Mouse (Mus musculus): Measurements from ENCODE around the gene Kif13a. TPM values are rescaled to one million over a fixed set of nuclear protein-coding genes. Genes with fewer than 3 reads are reported as not detected.

The Kif13a gene
- polyA plus RNA-seq, 1 experiment from 2014 or later = 11.9 TPM

GRCm38 (mm10) chr13:46911960-46912359, 17.7 kb downstream of the Kif13a start:
- Histone ChIP-seq H3K36me3 (replicated peaks) (no peaks in the 10 kb centered on the region), H3K27me3 (replicated peaks) (no peaks in the 10 kb centered on the region), H3K4me1 (peaks cover 13% of the 10 kb centered on the region), H3K4me3 (no peak overlapping the region), H3K9me3 (no peaks in the 10 kb centered on the region), H3K4me2 (no peak overlapping the region), H3K9ac (no peak overlapping the region), H3K27ac (no peak overlapping the region)
- no peak for ATAC-seq (replicated peaks)
- WGBS = 77% methylated on average over 6 of the region's 6 CpGs

GRCm38 (mm10) chr13:46911018-46911419, 18.6 kb downstream of the Kif13a start:
- Histone ChIP-seq H3K9me3 (no peaks in the 10 kb centered on the region), H3K36me3 (replicated peaks) (no peaks in the 10 kb centered on the region), H3K4me2 (no peak overlapping the region), H3K9ac (no peak overlapping the region), H3K4me1 (peaks cover 13% of the 10 kb centered on the region), H3K27ac (no peak overlapping the region), H3K4me3 (no peak overlapping the region), H3K27me3 (replicated peaks) (no peaks in the 10 kb centered on the region)
- no peak for ATAC-seq (replicated peaks)
- WGBS = 44% methylated on average over 11 of the region's 11 CpGs

- peaks cover 13% of the 10 kb centered on the region for H3K4me1 ChIP-seq
- no peak overlapping the region for H3K9ac ChIP-seq
- H3K4me2 ChIP-seq = no peak overlapping the region
- 85% methylated on average over 3 of the region's 3 CpGs for WGBS
- no peaks in the 10 kb centered on the region for H3K36me3 ChIP-seq (replicated peaks)
- no peak overlapping the region for H3K4me3 ChIP-seq
- no peaks in the 10 kb centered on the region for H3K9me3 ChIP-seq
- H3K27ac ChIP-seq = no peak overlapping the region
- no peaks in the 10 kb centered on the region for H3K27me3 ChIP-seq (replicated peaks)
- ATAC-seq (replicated peaks) = no peak
Observed at GRCm38 (mm10) chr13:46909946-46910345, 19.7 kb downstream of the Kif13a start.

- no peaks in the 10 kb centered on the region for H3K27me3 ChIP-seq (replicated peaks)
- no peak overlapping the region for H3K4me2 ChIP-seq
- ATAC-seq (replicated peaks) = no peak
- H3K27ac ChIP-seq = no peak overlapping the region
- H3K4me3 ChIP-seq = no peak overlapping the region
- H3K9ac ChIP-seq = no peak overlapping the region
- WGBS = 71% methylated on average over 12 of the region's 12 CpGs
- no peaks in the 10 kb centered on the region for H3K9me3 ChIP-seq
- no peaks in the 10 kb centered on the region for H3K36me3 ChIP-seq (replicated peaks)
- H3K4me1 ChIP-seq = peaks cover 13% of the 10 kb centered on the region
Observed at GRCm38 (mm10) chr13:46909005-46909565, 20.6 kb downstream of the Kif13a start.

GRCm38 (mm10) chr13:46908387-46908786, 21.3 kb downstream of the Kif13a start:
- H3K9ac ChIP-seq = no peak overlapping the region
- no peaks in the 10 kb centered on the region for H3K9me3 ChIP-seq
- H3K4me3 ChIP-seq = no peak overlapping the region
- ATAC-seq (replicated peaks) = no peak
- 83% methylated on average over 2 of the region's 2 CpGs for whole genome bisulfite sequencing
- H3K27ac ChIP-seq = no peak overlapping the region
- no peaks in the 10 kb centered on the region for H3K27me3 ChIP-seq (replicated peaks)
- no peaks in the 10 kb centered on the region for H3K36me3 ChIP-seq (replicated peaks)
- H3K4me2 ChIP-seq = no peak overlapping the region
- peaks cover 13% of the 10 kb centered on the region for H3K4me1 ChIP-seq

GRCm38 (mm10) chr13:46907861-46908260, 21.8 kb downstream of the Kif13a start:
- Histone ChIP-seq H3K27me3 (replicated peaks) (no peaks in the 10 kb centered on the region), H3K9me3 (no peaks in the 10 kb centered on the region), H3K4me3 (no peak overlapping the region), H3K4me1 (peaks cover 13% of the 10 kb centered on the region), H3K4me2 (no peak overlapping the region), H3K9ac (no peak overlapping the region), H3K27ac (no peak overlapping the region), H3K36me3 (replicated peaks) (no peaks in the 10 kb centered on the region)
- ATAC-seq (replicated peaks) = no peak
- 18% methylated on average over 10 of the region's 10 CpGs for WGBS

GRCm38 (mm10) chr13:46907115-46907514, 22.6 kb downstream of the Kif13a start:
- WGBS = 77% methylated on average over 4 of the region's 4 CpGs
- Histone ChIP-seq H3K27me3 (replicated peaks) (no peaks in the 10 kb centered on the region), H3K9ac (no peak overlapping the region), H3K4me1 (peaks cover 13% of the 10 kb centered on the region), H3K4me3 (no peak overlapping the region), H3K36me3 (replicated peaks) (no peaks in the 10 kb centered on the region), H3K9me3 (no peaks in the 10 kb centered on the region), H3K4me2 (no peak overlapping the region), H3K27ac (no peak overlapping the region)
- no peak for ATAC-seq (replicated peaks)

- no peak overlapping the region for H3K27ac ChIP-seq
Observed at GRCm38 (mm10) chr13:46905971-46906370, 23.7 kb downstream of the Kif13a start.

GRCm38 (mm10) chr13:46904982-46905621, 24.6 kb downstream of the Kif13a start:
- no peak overlapping the region for H3K27ac ChIP-seq
- no peak overlapping the region for H3K4me3 ChIP-seq
- WGBS = 91% methylated on average over 14 of the region's 14 CpGs
- H3K27me3 ChIP-seq (replicated peaks) = no peaks in the 10 kb centered on the region
- H3K9ac ChIP-seq = no peak overlapping the region
- peaks cover 10% of the 10 kb centered on the region for H3K4me1 ChIP-seq
- no peaks in the 10 kb centered on the region for H3K36me3 ChIP-seq (replicated peaks)
- H3K9me3 ChIP-seq = no peaks in the 10 kb centered on the region
- H3K4me2 ChIP-seq = no peak overlapping the region
- no peak for ATAC-seq (replicated peaks)

More at GRCm38 (mm10) chr13:46905971-46906370, 23.7 kb downstream of the Kif13a start:
- H3K9ac ChIP-seq = no peak overlapping the region
- H3K4me2 ChIP-seq = no peak overlapping the region
- H3K36me3 ChIP-seq (replicated peaks) = no peaks in the 10 kb centered on the region
- H3K9me3 ChIP-seq = no peaks in the 10 kb centered on the region
- 92% methylated on average over 5 of the region's 5 CpGs for WGBS
- ATAC-seq (replicated peaks) = no peak
- H3K4me3 ChIP-seq = no peak overlapping the region
- no peaks in the 10 kb centered on the region for H3K27me3 ChIP-seq (replicated peaks)
- H3K4me1 ChIP-seq = peaks cover 10% of the 10 kb centered on the region

GRCm38 (mm10) chr13:46902568-46903255, 27.0 kb downstream of the Kif13a start:
- no peak for ATAC-seq (replicated peaks)
- Histone ChIP-seq H3K4me2 (no peak overlapping the region), H3K36me3 (replicated peaks) (no peaks in the 10 kb centered on the region), H3K27me3 (replicated peaks) (no peaks in the 10 kb centered on the region), H3K4me1 (peaks cover 18% of the 10 kb centered on the region), H3K4me3 (no peak overlapping the region), H3K9me3 (no peaks in the 10 kb centered on the region), H3K27ac (no peak overlapping the region), H3K9ac (no peak overlapping the region)
- WGBS = 95% methylated on average over 7 of the region's 7 CpGs

GRCm38 (mm10) chr13:46900870-46901555, 28.7 kb downstream of the Kif13a start:
- 95% methylated on average over 11 of the region's 11 CpGs for WGBS
- Histone ChIP-seq H3K4me1 (peaks cover 10% of the 10 kb centered on the region; the same call in 1 of the 2 replicates), H3K27me3 (replicated peaks) (no peaks in the 10 kb centered on the region), H3K9ac (no peak overlapping the region), H3K4me2 (no peak overlapping the region), H3K27ac (no peak overlapping the region), H3K4me3 (no peak overlapping the region), H3K36me3 (replicated peaks) (no peaks in the 10 kb centered on the region), H3K9me3 (no peaks in the 10 kb centered on the region)
- no peak for ATAC-seq (replicated peaks)

GRCm38 (mm10) chr13:46898837-46899236, 30.8 kb downstream of the Kif13a start:
- WGBS = 66% methylated on average over 2 of the region's 2 CpGs
- Histone ChIP-seq H3K27ac (no peak overlapping the region), H3K4me3 (no peak overlapping the region), H3K27me3 (replicated peaks) (no peaks in the 10 kb centered on the region), H3K4me2 (no peak overlapping the region), H3K9ac (no peak overlapping the region), H3K9me3 (no peaks in the 10 kb centered on the region), H3K4me1 (peaks cover 10% of the 10 kb centered on the region; the same call in 1 of the 2 replicates), H3K36me3 (replicated peaks) (no peaks in the 10 kb centered on the region)
- ATAC-seq (replicated peaks) = no peak
